Mouse (Mus musculus) liver, adult 2 months (tissue): ENCODE results near the gene Ms4a14. TPM values are rescaled to one million over a fixed set of nuclear protein-coding genes. Genes with fewer than 3 reads are reported as not detected.
"Not testable (repeated sequence)": the region's sequence is repeated elsewhere in the genome, so short reads cannot be mapped to it uniquely, and the experiment has no call there.

ENCODE experiments used
- DNase-seq: peaks from one replicate; pipeline ENCODE4 v3.0.0-alpha.2; 2011; ENCODE audit warnings: low read depth, low spot score; ENCODE audit errors: extremely low read depth
- H3K27ac ChIP-seq: fragments of 200-500 bp; replicated peaks from 2 replicates; pipeline ENCODE4 v1.5.1; 2012; ENCODE audit warnings: low read depth, mild to moderate bottlenecking, control low read depth, inconsistent platforms, low read length; ENCODE audit not compliant: insufficient read depth
- H3K27me3 ChIP-seq: fragments of 200-500 bp; 2 replicates; pipeline ENCODE4 v1.6.1; 2012; ENCODE audit warnings: mild to moderate bottlenecking, moderate library complexity, low read length, inconsistent platforms; ENCODE audit not compliant: control insufficient read depth, insufficient read depth
- H3K36me3 ChIP-seq: fragments of 200-500 bp; 2 replicates; pipeline ENCODE4 v1.6.1; 2012; ENCODE audit warnings: low read length, inconsistent platforms; ENCODE audit not compliant: control insufficient read depth, insufficient read depth
- H3K4me1 ChIP-seq: fragments of 200-500 bp; 2 replicates; pipeline ENCODE4 v1.6.1; 2011; ENCODE audit warnings: low read length; ENCODE audit not compliant: control insufficient read depth, insufficient read depth
- H3K4me3 ChIP-seq: fragments of 200-500 bp; 2 replicates; pipeline ENCODE4 v1.5.1; 2011; ENCODE audit warnings: low read depth, mild to moderate bottlenecking, control low read depth, low read length, moderate library complexity; ENCODE audit not compliant: insufficient read depth
- H3K79me2 ChIP-seq: fragments of 200-500 bp; 2 replicates; pipeline ENCODE4 v1.6.1; 2012; ENCODE audit warnings: inconsistent platforms, mild to moderate bottlenecking, low read length, moderate library complexity; ENCODE audit not compliant: control insufficient read depth, insufficient read depth
- H3K9ac ChIP-seq: fragments of 200-500 bp; 2 replicates; pipeline ENCODE4 v1.6.1; 2012; ENCODE audit warnings: low read depth, mild to moderate bottlenecking, control low read depth, inconsistent platforms, low read length
- CTCF ChIP-seq: fragments of 200-500 bp; IDR thresholded peaks from 2 replicates; pipeline ENCODE4 v1.5.1; 2011; ENCODE audit warnings: low read depth, low read length, control low read depth
- POLR2A ChIP-seq: fragments of 200-500 bp; IDR thresholded peaks from 2 replicates; pipeline ENCODE4 v1.6.1; 2011; ENCODE audit warnings: low read length, control low read depth; ENCODE audit not compliant: insufficient read depth; ENCODE audit errors: extremely low read depth
- WGBS: fragments of 180-500 bp; shearing (Covaris S2); methylation state at CpG from one replicate; pipeline ENCODE4 v1.1.7; 2018; 5-methylcytosine and 5-hydroxymethylcytosine counted together
- polyA plus RNA-seq: library from polyadenylated mRNA; depleted of rRNA; stranded (reverse); fragments of >200 nt; gene quantifications from 2 replicates; pipeline ENCODE4 v1.2.3, GENCODE M21; 2012
- total RNA-seq: library from RNA; depleted of rRNA; stranded (reverse); fragments of >200 nt; gene quantifications from 2 replicates; pipeline ENCODE4 v1.2.3, GENCODE M21; 2014

The Ms4a14 gene
- total and polyA plus RNA-seq, 2 experiments: not detected

DNA sequence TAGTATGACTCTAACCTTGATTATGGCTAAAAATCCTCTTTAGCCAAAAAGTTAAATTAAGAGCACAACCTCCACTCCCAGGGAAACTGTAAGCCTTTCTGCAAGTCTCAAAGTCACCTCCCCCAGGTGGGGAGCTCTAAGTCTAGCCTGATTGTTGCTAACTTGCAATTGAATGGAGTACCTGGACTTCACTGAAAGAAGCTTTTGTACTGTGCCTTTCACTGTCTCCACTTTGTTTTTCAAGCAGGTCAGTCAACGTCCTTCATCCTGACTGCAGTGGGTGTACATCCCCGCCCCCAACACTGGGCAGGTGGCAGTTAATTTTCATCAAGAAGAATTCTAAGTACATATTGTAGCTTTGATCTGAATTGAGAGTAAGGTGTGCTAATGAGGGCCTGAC lies 15.3 kb downstream of the Ms4a14 start:
- Histone ChIP-seq H3K4me3 (no peak overlapping the region), H3K36me3 (no peaks in the 10 kb centered on the region), H3K4me1 (no peaks in the 10 kb centered on the region), H3K27ac (no peak overlapping the region), H3K9ac (no peak overlapping the region), H3K27me3 (no peaks in the 10 kb centered on the region), H3K79me2 (no peaks in the 10 kb centered on the region)
- DNase-seq: no peak
- 75% methylated on average over 2 of the region's 2 CpGs for WGBS
- TF ChIP-seq POLR2A: no peak
- no peak for TF ChIP-seq CTCF

DNA sequence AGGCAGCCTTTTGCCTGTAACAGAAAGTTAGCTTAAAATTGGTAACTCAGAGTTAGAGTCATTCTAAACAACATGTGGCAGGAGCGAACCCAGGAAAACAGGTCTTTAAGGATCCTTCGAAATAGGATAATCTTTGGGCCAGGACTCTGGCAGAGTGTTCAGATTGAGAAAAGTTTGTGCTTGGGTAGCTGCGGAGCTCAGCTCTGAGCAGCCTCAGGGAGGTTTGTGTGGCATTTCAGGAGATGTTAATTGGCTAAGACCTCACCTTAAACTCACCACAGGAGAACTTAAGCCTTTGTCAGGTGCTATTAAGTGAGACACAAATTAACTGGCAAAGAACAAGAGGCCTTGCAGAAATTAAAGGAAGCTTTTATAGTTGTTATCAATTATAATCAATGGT lies 20.6 kb downstream of the Ms4a14 start:
- WGBS: 8% methylated on average over 3 of the region's 3 CpGs
- H3K9ac ChIP-seq, H3K36me3 ChIP-seq, H3K27ac ChIP-seq, H3K27me3 ChIP-seq, DNase-seq, H3K4me3 ChIP-seq, H3K79me2 ChIP-seq, H3K4me1 ChIP-seq: not testable (repeated sequence)

DNA sequence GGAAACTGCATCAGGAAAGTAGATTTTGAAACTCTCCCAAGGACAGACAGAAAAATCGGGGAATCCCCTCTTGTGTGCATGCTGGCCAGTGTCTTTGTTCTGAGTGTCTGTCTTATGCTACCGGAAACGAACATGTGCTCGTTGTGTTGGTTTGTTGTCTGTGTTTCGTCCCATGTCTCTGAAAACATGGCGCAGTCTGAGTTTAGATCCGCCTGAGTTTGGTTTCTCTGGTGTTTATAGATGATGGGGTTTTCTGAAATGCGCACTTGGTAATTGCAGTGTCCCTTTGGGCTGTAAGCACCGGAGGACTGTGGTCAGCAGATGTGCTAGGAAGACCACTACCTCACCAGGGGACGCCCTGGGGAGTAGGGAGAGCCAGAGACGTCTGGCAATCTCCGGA lies 21.3 kb downstream of the Ms4a14 start:
- TF ChIP-seq POLR2A (no peak), CTCF (no peak)
- Histone ChIP-seq H3K36me3 (no peaks in the 10 kb centered on the region), H3K9ac (peak overlapping the region; percentile 81), H3K4me3 (peak overlapping the region; percentile 59), H3K27me3 (no peaks in the 10 kb centered on the region), H3K4me1 (no peaks in the 10 kb centered on the region; the same call in 1 of the 2 replicates), H3K27ac (peak overlapping the region; percentile 73; the same call in 1 of the 2 replicates), H3K79me2 (no peaks in the 10 kb centered on the region)
- 3% methylated on average over 12 of the region's 12 CpGs for WGBS
- peak; percentile 20 for DNase-seq

DNA sequence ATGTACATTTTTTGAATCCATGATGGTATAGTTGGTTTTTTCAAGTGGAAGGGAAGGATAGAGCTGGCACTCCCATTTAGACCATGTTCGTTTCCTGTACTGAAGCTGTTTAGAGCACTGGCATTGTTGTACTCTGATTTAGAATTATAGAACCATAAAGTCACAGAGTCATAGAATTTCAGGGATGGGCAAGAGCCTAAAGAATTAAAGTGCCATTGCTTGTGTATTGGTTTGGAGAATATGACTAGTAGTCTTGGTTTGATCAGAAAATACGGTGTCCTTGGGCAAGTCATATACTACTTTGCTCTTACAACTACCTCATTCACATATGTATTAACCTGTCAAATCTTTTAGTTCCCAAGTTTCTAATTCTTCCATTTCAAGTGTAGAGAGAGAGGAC lies 30.5 kb downstream of the Ms4a14 start, which contains the start of gene Ms4a5:
TSS of gene Ms4a5 (minus strand) at position 101 of the 400 bp plus-strand sequence.
- no peak for TF ChIP-seq POLR2A
- TF ChIP-seq CTCF: no peak
- DNase-seq: no peak
- Histone ChIP-seq H3K79me2 (no peaks in the 10 kb centered on the region), H3K4me1 (no peaks in the 10 kb centered on the region), H3K9ac (no peak within 1 kb of the TSS), H3K27ac (no peak within 1 kb of the TSS), H3K27me3 (no peaks in the 10 kb centered on the region), H3K36me3 (no peaks in the 10 kb centered on the region), H3K4me3 (no peak within 1 kb of the TSS)
- WGBS: 89% methylated on average over 2 of the region's 2 CpGs

DNA sequence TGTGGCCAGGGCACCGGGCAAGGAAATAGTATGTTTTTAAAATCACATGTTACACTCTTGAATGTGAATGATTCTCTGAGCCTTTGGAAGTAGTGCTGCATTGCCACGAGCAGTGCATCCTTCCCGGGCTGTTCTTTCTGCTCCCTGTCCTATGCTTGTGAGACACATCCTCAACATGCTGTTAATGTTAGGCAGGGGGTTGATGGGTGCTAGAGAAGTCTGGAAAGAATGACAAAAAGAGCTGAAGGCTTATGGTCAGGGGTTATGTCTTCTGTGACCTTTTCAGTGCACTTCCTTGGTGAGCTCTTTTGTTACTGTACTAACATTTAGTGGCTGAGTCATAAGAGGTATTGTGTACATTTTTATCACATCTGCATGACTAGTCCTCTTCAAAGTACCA lies 34.0 kb downstream of the Ms4a14 start:
- TF ChIP-seq POLR2A: no peak
- TF ChIP-seq CTCF: no peak
- H3K4me1 ChIP-seq: no peaks in the 10 kb centered on the region
- H3K27ac ChIP-seq: no peak overlapping the region
- H3K36me3 ChIP-seq: no peaks in the 10 kb centered on the region
- 90% methylated on average over 3 of the region's 3 CpGs for WGBS
- H3K79me2 ChIP-seq: no peaks in the 10 kb centered on the region
- H3K27me3 ChIP-seq: no peaks in the 10 kb centered on the region
- no peak overlapping the region for H3K9ac ChIP-seq
- H3K4me3 ChIP-seq: no peak overlapping the region
- DNase-seq: no peak

DNA sequence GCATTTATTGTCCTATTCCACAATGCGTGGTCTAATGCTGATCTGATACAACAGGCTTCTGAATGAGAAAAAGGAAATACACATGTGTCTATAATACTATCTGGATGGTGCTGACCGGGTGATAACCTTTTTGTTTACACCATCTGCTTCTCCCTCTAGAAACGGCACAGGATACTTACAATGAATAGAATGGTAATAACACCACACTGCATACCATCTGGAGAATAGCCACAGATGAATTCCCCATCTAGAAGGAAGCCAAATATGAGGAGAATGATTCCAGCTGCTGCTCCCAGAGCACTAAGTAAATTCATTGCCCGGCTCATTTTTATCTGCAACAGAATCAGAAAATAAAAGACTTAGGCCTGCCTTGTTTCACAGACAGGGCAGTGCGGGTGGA lies 37.8 kb downstream of the Ms4a14 start:
- TF ChIP-seq CTCF (no peak), POLR2A (no peak)
- no peak for DNase-seq
- Histone ChIP-seq H3K79me2 (no peaks in the 10 kb centered on the region), H3K36me3 (no peaks in the 10 kb centered on the region), H3K27ac (no peak overlapping the region), H3K4me1 (no peaks in the 10 kb centered on the region), H3K4me3 (no peak overlapping the region), H3K27me3 (no peaks in the 10 kb centered on the region), H3K9ac (no peak overlapping the region)
- WGBS: 55% methylated on average over 5 of the region's 5 CpGs
